Mouse (Mus musculus) cortical plate, adult 2 months (tissue): ENCODE data around the gene Cd47. TPM values are rescaled to one million over a fixed set of nuclear protein-coding genes. Genes with fewer than 3 reads are reported as not detected.

Experiments
- H3K27ac ChIP-seq: fragments of 200-500 bp; 2 replicates; pipeline ENCODE4 v1.5.1; 2012; ENCODE audit warnings: low read length, control low read depth, inconsistent platforms; ENCODE audit not compliant: insufficient read depth
- H3K4me1 ChIP-seq: fragments of 200-500 bp; 2 replicates; pipeline ENCODE4 v1.6.1; 2011; ENCODE audit warnings: low read length; ENCODE audit not compliant: control insufficient read depth, insufficient read depth
- H3K4me3 ChIP-seq: fragments of 200-500 bp; 2 replicates; pipeline ENCODE4 v1.5.1; 2011; ENCODE audit warnings: mild to moderate bottlenecking, low read length, control low read depth; ENCODE audit not compliant: insufficient read depth
- CTCF ChIP-seq: fragments of 200-500 bp; IDR thresholded peaks from 2 replicates; pipeline ENCODE4 v1.5.1; 2011; ENCODE audit warnings: mild to moderate bottlenecking, control low read depth, low read length; ENCODE audit not compliant: insufficient read depth; ENCODE audit errors: extremely low read depth
- POLR2A ChIP-seq: fragments of 200-500 bp; IDR thresholded peaks from 2 replicates; pipeline ENCODE4 v1.6.1; 2011; ENCODE audit warnings: mild to moderate bottlenecking, low read length, control low read depth; ENCODE audit not compliant: insufficient read depth; ENCODE audit errors: extremely low read depth
- polyA plus RNA-seq: library from polyadenylated mRNA; depleted of rRNA; stranded (reverse); fragments of >200 nt; gene quantifications from 2 replicates; pipeline ENCODE4 v1.2.3, GENCODE M21; 2012

The Cd47 gene
- polyA plus RNA-seq, 1 experiment = 112 TPM

GRCm38 (mm10) chr16:49803932-49804461, 3.7 kb downstream of the Cd47 start:
- Histone ChIP-seq H3K27ac (no peak overlapping the region), H3K4me1 (peaks cover 5% of the 10 kb centered on the region), H3K4me3 (no peak overlapping the region)
- TF ChIP-seq POLR2A (no peak), CTCF (no peak)

GRCm38 (mm10) chr16:49806920-49807319, 6.6 kb downstream of the Cd47 start:
- TF ChIP-seq CTCF (no peak), POLR2A (no peak)

GRCm38 (mm10) chr16:49807419-49807841, 7.1 kb downstream of the Cd47 start:
- Histone ChIP-seq H3K4me3 (no peak overlapping the region; the same call in 1 of the 2 replicates), H3K4me1 (peaks cover 5% of the 10 kb centered on the region), H3K27ac (peak overlapping the region; percentile 73; the same call in 1 of the 2 replicates)
- no peak for TF ChIP-seq POLR2A
- no peak for TF ChIP-seq CTCF

More at GRCm38 (mm10) chr16:49806920-49807319, 6.6 kb downstream of the Cd47 start:
- peaks cover 5% of the 10 kb centered on the region for H3K4me1 ChIP-seq
- H3K27ac ChIP-seq = no peak overlapping the region
- H3K4me3 ChIP-seq = no peak overlapping the region

GRCm38 (mm10) chr16:49807862-49808430, 7.6 kb downstream of the Cd47 start:
- H3K4me3 ChIP-seq = peak overlapping the region; percentile 24
- TF ChIP-seq POLR2A = no peak
- TF ChIP-seq CTCF = no peak
- H3K27ac ChIP-seq = peak overlapping the region; percentile 33; the same call in 1 of the 2 replicates
- peaks cover 6% of the 10 kb centered on the region for H3K4me1 ChIP-seq

GRCm38 (mm10) chr16:49811897-49812296, 11.6 kb downstream of the Cd47 start:
- H3K4me1 ChIP-seq = peaks cover 6% of the 10 kb centered on the region
- no peak overlapping the region for H3K4me3 ChIP-seq
- TF ChIP-seq CTCF = no peak
- TF ChIP-seq POLR2A = no peak
- H3K27ac ChIP-seq = no peak overlapping the region

- no peak overlapping the region for H3K27ac ChIP-seq
- H3K4me3 ChIP-seq = no peak overlapping the region
- TF ChIP-seq POLR2A = no peak
- TF ChIP-seq CTCF = no peak
- H3K4me1 ChIP-seq = peaks cover 1% of the 10 kb centered on the region
Measured at GRCm38 (mm10) chr16:49812821-49813616, 12.7 kb downstream of the Cd47 start.

GRCm38 (mm10) chr16:49814419-49814818, 14.1 kb downstream of the Cd47 start:
- Histone ChIP-seq H3K27ac (no peak overlapping the region), H3K4me3 (no peak overlapping the region), H3K4me1 (peaks cover 1% of the 10 kb centered on the region; the same call in 1 of the 2 replicates)
- no peak for TF ChIP-seq CTCF
- TF ChIP-seq POLR2A = no peak

GRCm38 (mm10) chr16:49816889-49817288, 16.6 kb downstream of the Cd47 start:
- Histone ChIP-seq H3K4me3 (no peak overlapping the region), H3K4me1 (peaks cover 1% of the 10 kb centered on the region; the same call in 1 of the 2 replicates), H3K27ac (no peak overlapping the region)
- no peak for TF ChIP-seq POLR2A
- no peak for TF ChIP-seq CTCF

- Histone ChIP-seq H3K27ac (no peak overlapping the region), H3K4me1 (no peaks in the 10 kb centered on the region), H3K4me3 (no peak overlapping the region)
- no peak for TF ChIP-seq CTCF
- TF ChIP-seq POLR2A = no peak
Measured at GRCm38 (mm10) chr16:49818146-49818545, 17.8 kb downstream of the Cd47 start.
